Mouse (Mus musculus): ENCODE results near the gene Arl6ip4. TPM values are rescaled to one million over a fixed set of nuclear protein-coding genes. Genes with fewer than 3 reads are reported as not detected.

Gene Arl6ip4
- polyA plus RNA-seq, 1 experiment from 2014 or later = 106 TPM

DNA sequence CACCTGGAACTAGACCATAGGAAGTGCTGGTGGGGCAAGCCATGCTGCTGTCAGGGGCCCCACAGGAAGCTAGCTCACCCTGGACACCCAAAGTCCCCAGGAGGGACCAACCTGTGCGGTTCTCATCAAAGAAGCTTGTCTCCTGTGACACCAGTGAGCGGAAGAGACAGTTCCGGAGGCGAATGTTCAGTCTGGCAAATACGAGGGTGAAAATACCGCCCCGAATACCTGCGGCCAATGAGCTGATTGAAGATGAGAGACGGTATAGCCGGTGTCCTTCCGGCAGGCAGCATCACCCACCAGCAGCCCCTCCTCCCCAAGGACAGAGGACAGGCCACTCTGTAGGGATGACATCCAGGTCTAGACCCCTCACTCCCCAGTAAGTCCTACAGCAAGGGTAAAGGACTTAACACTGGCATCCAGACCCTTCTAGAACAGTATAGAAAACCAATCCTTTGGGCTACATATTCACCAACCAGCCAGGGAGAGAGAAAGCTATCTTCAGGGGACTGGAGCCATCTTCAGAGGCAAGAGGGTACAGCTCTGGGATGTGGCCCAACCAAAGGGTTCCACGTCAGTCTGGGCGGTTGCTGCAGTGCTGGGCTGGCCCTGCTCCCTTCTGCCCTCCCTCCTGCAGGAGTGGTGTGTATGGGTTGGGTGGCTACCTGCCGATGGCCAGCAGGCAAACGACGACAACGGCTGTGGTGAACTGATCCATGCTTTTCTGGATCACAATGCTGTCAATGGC, 32.8 kb upstream of the Arl6ip4 start:
- H3K27ac ChIP-seq = no peak overlapping the region
- no peaks in the 10 kb centered on the region for H3K9me3 ChIP-seq
- H3K27me3 ChIP-seq = no peaks in the 10 kb centered on the region
- WGBS = 86% methylated on average over 17 of the region's 17 CpGs
- H3K9ac ChIP-seq = no peak overlapping the region
- no peak overlapping the region for H3K4me3 ChIP-seq
- H3K4me2 ChIP-seq (replicated peaks) = no peak overlapping the region
- no peaks in the 10 kb centered on the region for H3K36me3 ChIP-seq
- ATAC-seq (ENCODE audit: low FRiP score, low read depth) = no peak
- H3K4me1 ChIP-seq = peaks cover 4% of the 10 kb centered on the region; the same call in 1 of the 2 replicates

GRCm38 (mm10) chr5:124083850-124084587, 31.9 kb upstream of the Arl6ip4 start:
- Histone ChIP-seq H3K4me2 (replicated peaks) (no peak overlapping the region), H3K9me3 (no peaks in the 10 kb centered on the region), H3K4me1 (peaks cover 4% of the 10 kb centered on the region; the same call in 1 of the 2 replicates), H3K36me3 (no peaks in the 10 kb centered on the region), H3K27ac (no peak overlapping the region), H3K4me3 (no peak overlapping the region), H3K9ac (no peak overlapping the region), H3K27me3 (no peaks in the 10 kb centered on the region)
- ATAC-seq (ENCODE audit: low FRiP score, low read depth) = no peak
- WGBS = 87% methylated on average over 14 of the region's 14 CpGs

- WGBS = 35% methylated on average over 11 of the region's 11 CpGs
- no peak overlapping the region for H3K27ac ChIP-seq
- no peak overlapping the region for H3K4me3 ChIP-seq
- ATAC-seq (ENCODE audit: low FRiP score, low read depth) = peak; percentile 74
- no peaks in the 10 kb centered on the region for H3K9me3 ChIP-seq
- no peaks in the 10 kb centered on the region; the same call in 1 of the 2 replicates for H3K4me1 ChIP-seq
- H3K9ac ChIP-seq = no peak overlapping the region
- no peaks in the 10 kb centered on the region for H3K36me3 ChIP-seq
- no peak overlapping the region for H3K4me2 ChIP-seq (replicated peaks)
- H3K27me3 ChIP-seq = no peaks in the 10 kb centered on the region
Measured at GRCm38 (mm10) chr5:124084588-124085173, 31.2 kb upstream of the Arl6ip4 start.

GRCm38 (mm10) chr5:124085513-124085912, 30.4 kb upstream of the Arl6ip4 start:
- Histone ChIP-seq H3K4me3 (no peak overlapping the region), H3K4me1 (no peaks in the 10 kb centered on the region), H3K36me3 (no peaks in the 10 kb centered on the region), H3K9ac (0 out of 2 replicates have a peak overlapping the region, but pooled peaks have one; percentile 31), H3K4me2 (replicated peaks) (no peak overlapping the region), H3K9me3 (no peaks in the 10 kb centered on the region), H3K27me3 (no peaks in the 10 kb centered on the region), H3K27ac (no peak overlapping the region)
- WGBS = 74% methylated on average over 3 of the region's 3 CpGs
- no peak for ATAC-seq (ENCODE audit: low FRiP score, low read depth)

DNA sequence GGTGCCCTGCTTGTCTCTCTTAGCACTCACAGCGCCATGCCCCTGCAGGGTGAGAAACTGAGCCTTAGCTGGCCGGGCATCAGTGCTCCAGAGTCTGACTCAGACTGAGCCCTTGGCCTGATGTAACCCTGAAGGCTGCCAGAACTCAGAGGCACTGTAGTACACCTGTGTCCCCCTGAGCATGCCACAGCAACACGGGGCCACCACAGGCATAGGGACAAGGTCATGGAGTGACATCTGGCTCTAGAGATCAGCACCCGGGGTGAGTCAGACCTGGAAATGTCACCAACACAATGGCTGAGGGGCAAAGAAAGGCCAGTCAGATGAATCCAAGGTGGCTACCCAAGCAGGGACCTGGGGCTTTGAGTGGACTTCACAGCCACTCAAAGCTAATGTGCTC, 29.0 kb upstream of the Arl6ip4 start:
- ATAC-seq (ENCODE audit: low FRiP score, low read depth) = no peak
- Histone ChIP-seq H3K36me3 (no peaks in the 10 kb centered on the region), H3K4me1 (no peaks in the 10 kb centered on the region), H3K4me3 (no peak overlapping the region), H3K27me3 (no peaks in the 10 kb centered on the region), H3K27ac (no peak overlapping the region), H3K4me2 (replicated peaks) (no peak overlapping the region), H3K9me3 (no peaks in the 10 kb centered on the region), H3K9ac (0 out of 2 replicates have a peak overlapping the region, but pooled peaks have one; percentile 4)
- 86% methylated on average over 4 of the region's 4 CpGs for WGBS

- no peak overlapping the region for H3K4me2 ChIP-seq (replicated peaks)
- H3K27ac ChIP-seq = no peak overlapping the region
- no peak overlapping the region for H3K9ac ChIP-seq
- no peak; the same call in 1 of the 2 replicates for ATAC-seq (ENCODE audit: low FRiP score, low read depth)
- H3K9me3 ChIP-seq = no peaks in the 10 kb centered on the region
- peaks cover 22% of the 10 kb centered on the region for H3K27me3 ChIP-seq
- WGBS = 84% methylated on average over 23 of the region's 23 CpGs
- H3K4me1 ChIP-seq = 0 out of 2 replicates have a peak, but pooled peaks cover under 1% of the 10 kb centered on the region
- H3K36me3 ChIP-seq = no peaks in the 10 kb centered on the region
- H3K4me3 ChIP-seq = no peak overlapping the region
Measured at GRCm38 (mm10) chr5:124089868-124090267, 26.0 kb upstream of the Arl6ip4 start.

DNA sequence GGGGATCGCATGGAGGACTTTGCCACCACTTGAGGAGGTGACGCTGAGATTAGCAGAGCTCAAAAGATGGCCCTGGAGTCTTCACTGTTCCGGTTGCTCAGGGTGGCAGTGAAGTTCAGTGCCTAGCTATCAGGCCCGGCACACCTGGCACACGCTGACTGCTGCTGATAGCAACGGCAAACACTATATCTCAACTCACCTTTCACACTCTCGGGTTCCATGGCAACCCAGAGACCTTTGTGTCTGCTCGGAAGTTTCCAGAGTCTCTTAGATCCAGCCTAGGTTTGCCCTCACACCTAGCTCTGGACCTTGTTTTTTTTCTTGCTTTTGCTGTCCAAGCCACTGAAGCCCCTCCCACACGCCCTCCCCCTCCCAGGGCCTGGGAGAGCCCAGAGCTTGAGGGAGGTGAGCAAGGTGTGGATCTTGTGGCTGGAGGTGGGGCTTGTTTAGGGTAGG, 23.9 kb upstream of the Arl6ip4 start:
- Histone ChIP-seq H3K4me2 (replicated peaks) (no peak overlapping the region), H3K4me3 (no peak overlapping the region), H3K36me3 (no peaks in the 10 kb centered on the region), H3K9me3 (no peaks in the 10 kb centered on the region), H3K27ac (no peak overlapping the region), H3K4me1 (peaks cover 10% of the 10 kb centered on the region), H3K27me3 (peaks cover 38% of the 10 kb centered on the region), H3K9ac (no peak overlapping the region)
- ATAC-seq (ENCODE audit: low FRiP score, low read depth) = no peak
- 72% methylated on average over 9 of the region's 9 CpGs for WGBS

- H3K9me3 ChIP-seq = no peaks in the 10 kb centered on the region
- H3K27me3 ChIP-seq = peaks cover 41% of the 10 kb centered on the region
- H3K4me1 ChIP-seq = peaks cover 10% of the 10 kb centered on the region
- ATAC-seq (ENCODE audit: low FRiP score, low read depth) = no peak
- no peak overlapping the region for H3K27ac ChIP-seq
- H3K9ac ChIP-seq = no peak overlapping the region
- no peak overlapping the region for H3K4me2 ChIP-seq (replicated peaks)
- H3K36me3 ChIP-seq = no peaks in the 10 kb centered on the region
- H3K4me3 ChIP-seq = no peak overlapping the region
- 77% methylated on average over 11 of the region's 11 CpGs for WGBS
Measured at GRCm38 (mm10) chr5:124093120-124093794, 22.6 kb upstream of the Arl6ip4 start.

- whole genome bisulfite sequencing = 84% methylated on average over 12 of the region's 12 CpGs
- Histone ChIP-seq H3K36me3 (no peaks in the 10 kb centered on the region), H3K4me2 (replicated peaks) (no peak overlapping the region), H3K27me3 (peaks cover 41% of the 10 kb centered on the region), H3K4me1 (peaks cover 10% of the 10 kb centered on the region), H3K9me3 (0 out of 2 replicates have a peak, but pooled peaks cover under 1% of the 10 kb centered on the region), H3K4me3 (no peak overlapping the region), H3K9ac (no peak overlapping the region), H3K27ac (no peak overlapping the region)
- ATAC-seq (ENCODE audit: low FRiP score, low read depth) = no peak
Measured at GRCm38 (mm10) chr5:124093852-124094604, 21.9 kb upstream of the Arl6ip4 start.

- 11% methylated on average over 19 of the region's 19 CpGs for WGBS
- Histone ChIP-seq H3K9ac (peak overlapping the region; percentile 65), H3K27me3 (peaks cover 41% of the 10 kb centered on the region), H3K4me2 (replicated peaks) (peak overlapping the region; percentile 70), H3K27ac (no peak overlapping the region), H3K36me3 (no peaks in the 10 kb centered on the region), H3K9me3 (0 out of 2 replicates have a peak, but pooled peaks cover 4% of the 10 kb centered on the region), H3K4me1 (peaks cover 10% of the 10 kb centered on the region), H3K4me3 (peak overlapping the region; percentile 43)
- peak; percentile 34; the same call in 1 of the 2 replicates for ATAC-seq (ENCODE audit: low FRiP score, low read depth)
Measured at GRCm38 (mm10) chr5:124095077-124095581, 20.8 kb upstream of the Arl6ip4 start.
